Mouse (Mus musculus): ENCODE results near the gene Lrrc2. TPM values are rescaled to one million over a fixed set of nuclear protein-coding genes. Genes with fewer than 3 reads are reported as not detected.

Lrrc2 gene
- polyA plus RNA-seq, 1 experiment from 2014 or later: 0.05 TPM

DNA sequence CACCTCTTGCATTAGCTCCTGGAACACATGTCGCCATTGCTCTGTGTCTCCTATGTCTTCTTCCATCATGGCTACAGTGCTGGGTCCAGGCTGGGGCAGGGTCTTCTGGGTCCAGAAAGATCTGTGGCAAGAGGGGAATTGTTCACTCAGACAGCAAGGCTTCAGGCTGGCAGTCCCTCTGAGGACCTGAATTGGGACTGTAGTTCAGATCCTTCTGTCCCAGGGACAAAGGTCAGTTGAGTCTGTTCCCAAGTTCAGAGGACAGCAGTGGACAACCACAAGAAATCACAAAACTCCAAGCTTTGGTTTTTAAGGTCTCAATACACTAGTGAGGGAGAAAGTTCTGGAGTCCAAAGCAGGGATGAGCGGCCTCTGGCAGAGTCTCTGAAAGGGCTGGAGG, 38.2 kb downstream of the Lrrc2 start:
- no peaks in the 10 kb centered on the region for H3K4me1 ChIP-seq (replicated peaks)
- H3K27ac ChIP-seq: no peak overlapping the region
- no peak overlapping the region for H3K9ac ChIP-seq (replicated peaks)
- H3K4me3 ChIP-seq (replicated peaks): no peak overlapping the region
- H3K36me3 ChIP-seq: no peaks in the 10 kb centered on the region
- 91% methylated on average over 2 of the region's 2 CpGs for WGBS
- no peaks in the 10 kb centered on the region for H3K9me3 ChIP-seq
- no peak overlapping the region for H3K4me2 ChIP-seq
- no peak for ATAC-seq (ENCODE audit: insufficient number of reproducible peaks, insufficient read depth, low FRiP score, low TSS enrichment, low read depth)
- no peaks in the 10 kb centered on the region for H3K27me3 ChIP-seq

GRCm38 (mm10) chr9:110990204-110990603, 38.9 kb downstream of the Lrrc2 start, which contains the start of gene Rtp3:
Gene Rtp3 (minus strand): TSS chr9:110990583.
- H3K27ac ChIP-seq: no peak within 1 kb of the TSS
- 72% methylated on average over 6 of the region's 6 CpGs for WGBS
- no peaks in the 10 kb centered on the region for H3K4me1 ChIP-seq (replicated peaks)
- H3K9me3 ChIP-seq: no peaks in the 10 kb centered on the region
- no peaks in the 10 kb centered on the region for H3K27me3 ChIP-seq
- no peak for ATAC-seq (ENCODE audit: insufficient number of reproducible peaks, insufficient read depth, low FRiP score, low TSS enrichment, low read depth)
- H3K4me2 ChIP-seq: no peak within 1 kb of the TSS
- no peak within 1 kb of the TSS for H3K4me3 ChIP-seq (replicated peaks)
- H3K36me3 ChIP-seq: no peaks in the 10 kb centered on the region
- H3K9ac ChIP-seq (replicated peaks): no peak within 1 kb of the TSS

DNA sequence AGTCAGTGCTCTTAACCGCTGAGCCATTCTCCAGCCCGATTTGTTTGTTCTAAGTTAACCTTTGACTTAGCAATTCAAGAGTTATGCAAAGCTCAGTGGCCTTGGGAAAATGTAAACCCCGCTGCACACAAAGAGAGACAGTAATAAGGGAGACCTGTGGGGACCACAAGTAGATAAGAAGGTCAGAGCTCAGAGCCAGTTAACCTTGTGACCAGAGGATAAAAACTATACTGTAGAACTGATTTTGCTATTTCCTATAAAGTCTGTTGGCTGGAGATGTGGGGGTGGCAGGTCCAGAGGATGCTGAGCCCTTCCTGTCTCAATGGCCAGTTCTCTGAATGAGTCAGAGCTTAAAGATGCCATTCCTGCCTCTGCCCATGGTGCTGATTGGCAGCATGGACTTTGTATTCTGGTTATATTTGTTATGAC, 42.0 kb downstream of the Lrrc2 start:
- Histone ChIP-seq H3K9ac (replicated peaks) (no peak overlapping the region), H3K4me2 (no peak overlapping the region), H3K4me3 (replicated peaks) (no peak overlapping the region), H3K27ac (no peak overlapping the region), H3K27me3 (no peaks in the 10 kb centered on the region), H3K4me1 (replicated peaks) (no peaks in the 10 kb centered on the region), H3K36me3 (no peaks in the 10 kb centered on the region), H3K9me3 (no peaks in the 10 kb centered on the region)
- 60% methylated on average over 3 of the region's 3 CpGs for WGBS
- no peak for ATAC-seq (ENCODE audit: insufficient number of reproducible peaks, insufficient read depth, low FRiP score, low TSS enrichment, low read depth)

- WGBS: 9% methylated on average over 13 of the region's 13 CpGs
- H3K27me3 ChIP-seq: no peaks in the 10 kb centered on the region
- H3K4me1 ChIP-seq (replicated peaks): no peaks in the 10 kb centered on the region
- no peaks in the 10 kb centered on the region for H3K36me3 ChIP-seq
- no peak overlapping the region for H3K9ac ChIP-seq (replicated peaks)
- peak overlapping the region; percentile 54 for H3K4me2 ChIP-seq
- no peaks in the 10 kb centered on the region for H3K9me3 ChIP-seq
- peak overlapping the region; percentile 38 for H3K4me3 ChIP-seq (replicated peaks)
- no peak overlapping the region for H3K27ac ChIP-seq
- peak; percentile 82; the same call in 1 of the 2 replicates for ATAC-seq (ENCODE audit: insufficient number of reproducible peaks, insufficient read depth, low FRiP score, low TSS enrichment, low read depth)
Observed at GRCm38 (mm10) chr9:110994716-110995172, 43.4 kb downstream of the Lrrc2 start.

DNA sequence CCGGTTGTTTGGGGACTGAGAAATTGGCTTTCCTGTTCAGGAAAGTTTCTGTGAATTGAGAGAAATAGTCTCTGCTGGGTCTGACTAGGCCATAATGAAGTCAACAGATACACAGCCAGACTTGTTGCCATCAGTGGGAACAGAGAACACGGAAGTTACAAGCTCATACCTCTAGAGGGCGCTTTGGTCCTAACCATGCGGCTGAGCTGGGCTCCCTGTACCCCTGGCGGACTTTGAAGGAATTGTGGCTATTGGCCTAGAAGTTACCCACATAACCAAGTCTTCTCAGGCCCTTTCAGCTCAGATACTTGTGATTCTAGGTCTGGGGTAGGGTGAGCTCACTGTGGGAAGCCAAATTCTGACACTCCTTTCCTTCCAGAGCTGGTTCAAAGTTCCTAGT, 45.9 kb downstream of the Lrrc2 start:
- Histone ChIP-seq H3K4me1 (replicated peaks) (no peaks in the 10 kb centered on the region), H3K36me3 (no peaks in the 10 kb centered on the region), H3K27ac (no peak overlapping the region), H3K27me3 (no peaks in the 10 kb centered on the region), H3K4me2 (no peak overlapping the region), H3K4me3 (replicated peaks) (no peak overlapping the region), H3K9me3 (no peaks in the 10 kb centered on the region), H3K9ac (replicated peaks) (no peak overlapping the region)
- WGBS: 3% methylated on average over 5 of the region's 5 CpGs
- ATAC-seq (ENCODE audit: insufficient number of reproducible peaks, insufficient read depth, low FRiP score, low TSS enrichment, low read depth): no peak

GRCm38 (mm10) chr9:110999056-110999455, 47.7 kb downstream of the Lrrc2 start:
- WGBS: 90% methylated on average over 2 of the region's 2 CpGs
- no peak for ATAC-seq (ENCODE audit: insufficient number of reproducible peaks, insufficient read depth, low FRiP score, low TSS enrichment, low read depth)

DNA sequence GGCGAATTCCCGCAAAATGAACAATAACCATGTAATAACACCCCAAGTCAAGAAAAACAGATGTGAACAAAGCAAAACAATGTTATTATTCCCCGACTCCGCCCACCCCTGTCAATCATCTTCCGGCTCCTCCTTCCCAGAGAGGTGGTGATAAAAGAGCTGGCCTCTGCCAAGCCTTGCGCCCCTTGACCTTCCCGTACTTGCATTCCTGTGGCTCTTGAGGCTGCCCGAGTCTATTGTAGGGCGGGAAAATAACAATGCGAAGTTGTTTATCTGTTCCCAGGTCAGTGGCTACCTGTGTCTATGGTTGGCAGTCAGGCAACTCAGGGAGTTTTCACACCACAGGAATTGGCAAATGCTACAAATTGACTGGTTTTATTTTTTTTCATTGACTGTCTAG, 48.5 kb downstream of the Lrrc2 start:
- 76% methylated on average over 10 of the region's 10 CpGs for WGBS
- 0 out of 2 replicates have a peak, but pooled peaks cover under 1% of the 10 kb centered on the region for H3K9me3 ChIP-seq

More at GRCm38 (mm10) chr9:110999056-110999455, 47.7 kb downstream of the Lrrc2 start:
- Histone ChIP-seq H3K27me3 (no peaks in the 10 kb centered on the region), H3K9ac (replicated peaks) (no peak overlapping the region), H3K36me3 (no peaks in the 10 kb centered on the region), H3K9me3 (no peaks in the 10 kb centered on the region), H3K27ac (no peak overlapping the region), H3K4me3 (replicated peaks) (no peak overlapping the region), H3K4me1 (replicated peaks) (no peaks in the 10 kb centered on the region), H3K4me2 (no peak overlapping the region)

DNA sequence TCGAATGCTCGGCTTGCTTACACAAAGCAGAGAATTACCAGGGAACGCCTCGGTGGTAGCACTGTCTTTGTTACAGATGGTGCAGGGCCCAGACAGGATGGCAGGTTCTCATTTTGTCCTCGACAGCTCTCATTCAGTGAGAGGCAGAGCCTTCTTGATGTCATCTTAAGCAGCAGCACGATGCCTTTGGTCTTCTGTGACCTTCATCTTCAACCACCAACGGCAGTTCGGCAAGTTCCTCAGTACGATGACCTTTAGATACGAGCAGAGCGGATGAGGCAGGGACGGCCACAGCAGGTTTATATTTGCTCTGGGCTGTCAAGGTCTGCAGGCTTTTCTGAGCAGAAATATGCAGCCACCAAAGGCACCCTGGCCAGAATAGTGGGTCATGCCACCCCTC, 50.3 kb downstream of the Lrrc2 start:
- 87% methylated on average over 12 of the region's 12 CpGs for WGBS

More for the DNA sequence above, 48.5 kb downstream of the Lrrc2 start:
- Histone ChIP-seq H3K27ac (no peak overlapping the region), H3K27me3 (no peaks in the 10 kb centered on the region), H3K9ac (replicated peaks) (no peak overlapping the region), H3K4me1 (replicated peaks) (no peaks in the 10 kb centered on the region), H3K36me3 (no peaks in the 10 kb centered on the region), H3K4me2 (no peak overlapping the region), H3K4me3 (replicated peaks) (no peak overlapping the region)
- ATAC-seq (ENCODE audit: insufficient number of reproducible peaks, insufficient read depth, low FRiP score, low TSS enrichment, low read depth): no peak

DNA sequence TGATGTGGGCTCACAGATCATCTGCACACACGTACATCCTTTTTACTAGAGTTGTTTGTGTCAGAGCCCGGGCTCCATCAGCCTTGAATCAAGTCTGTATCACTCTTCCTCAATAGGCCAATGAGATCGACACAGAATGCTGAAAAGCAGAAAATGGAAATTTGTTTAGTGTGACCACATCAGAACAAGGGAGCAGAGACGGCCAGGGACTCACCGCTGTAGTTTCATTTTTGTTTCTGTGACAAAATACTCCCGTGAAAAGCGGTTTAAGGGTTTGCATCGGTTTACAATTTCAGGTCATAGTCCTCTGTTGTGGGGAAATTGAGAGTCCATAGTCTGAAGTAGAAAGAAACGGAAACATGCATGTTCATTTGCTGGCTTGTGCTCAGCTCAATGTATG, 51.9 kb downstream of the Lrrc2 start:
- H3K27me3 ChIP-seq: no peaks in the 10 kb centered on the region
- no peak overlapping the region for H3K9ac ChIP-seq (replicated peaks)
- no peaks in the 10 kb centered on the region for H3K4me1 ChIP-seq (replicated peaks)
- no peak overlapping the region for H3K27ac ChIP-seq
- 89% methylated on average over 9 of the region's 9 CpGs for WGBS
- H3K4me3 ChIP-seq (replicated peaks): no peak overlapping the region
- H3K4me2 ChIP-seq: no peak overlapping the region
- ATAC-seq (ENCODE audit: insufficient number of reproducible peaks, insufficient read depth, low FRiP score, low TSS enrichment, low read depth): no peak
- no peaks in the 10 kb centered on the region for H3K36me3 ChIP-seq
- H3K9me3 ChIP-seq: 0 out of 2 replicates have a peak, but pooled peaks cover 3% of the 10 kb centered on the region

More for the DNA sequence above, 50.3 kb downstream of the Lrrc2 start:
- H3K9me3 ChIP-seq: 0 out of 2 replicates have a peak, but pooled peaks cover 3% of the 10 kb centered on the region
- H3K4me3 ChIP-seq (replicated peaks): no peak overlapping the region
- no peak for ATAC-seq (ENCODE audit: insufficient number of reproducible peaks, insufficient read depth, low FRiP score, low TSS enrichment, low read depth)
- no peaks in the 10 kb centered on the region for H3K36me3 ChIP-seq
- H3K9ac ChIP-seq (replicated peaks): no peak overlapping the region
- no peak overlapping the region for H3K4me2 ChIP-seq
- no peaks in the 10 kb centered on the region for H3K4me1 ChIP-seq (replicated peaks)
- H3K27me3 ChIP-seq: no peaks in the 10 kb centered on the region
- H3K27ac ChIP-seq: no peak overlapping the region

DNA sequence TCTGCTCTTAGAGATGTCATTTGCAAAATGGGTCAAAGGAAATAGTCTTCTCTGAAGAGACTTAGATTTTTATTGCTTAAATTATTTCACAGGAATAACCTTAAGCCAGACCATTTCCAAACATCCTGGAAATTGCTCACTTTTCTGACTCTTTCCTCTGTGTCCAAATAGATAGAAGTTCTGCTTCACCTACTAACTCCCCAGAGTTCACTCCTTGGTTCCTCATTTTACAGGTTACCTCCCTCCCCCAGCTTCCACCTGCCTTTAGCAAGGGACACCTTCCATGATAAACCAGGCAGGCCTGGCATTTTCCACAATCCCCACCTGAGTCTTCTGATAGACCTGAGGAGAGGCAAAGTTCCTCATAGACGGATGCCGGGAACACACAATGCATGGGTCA, 55.2 kb downstream of the Lrrc2 start:
- Histone ChIP-seq H3K27ac (no peak overlapping the region), H3K27me3 (no peaks in the 10 kb centered on the region), H3K36me3 (no peaks in the 10 kb centered on the region), H3K9ac (replicated peaks) (no peak overlapping the region), H3K4me2 (no peak overlapping the region), H3K9me3 (0 out of 2 replicates have a peak, but pooled peaks cover 3% of the 10 kb centered on the region), H3K4me3 (replicated peaks) (no peak overlapping the region), H3K4me1 (replicated peaks) (no peaks in the 10 kb centered on the region)
- WGBS: 95% methylated on average over 2 of the region's 2 CpGs
- ATAC-seq (ENCODE audit: insufficient number of reproducible peaks, insufficient read depth, low FRiP score, low TSS enrichment, low read depth): no peak

DNA sequence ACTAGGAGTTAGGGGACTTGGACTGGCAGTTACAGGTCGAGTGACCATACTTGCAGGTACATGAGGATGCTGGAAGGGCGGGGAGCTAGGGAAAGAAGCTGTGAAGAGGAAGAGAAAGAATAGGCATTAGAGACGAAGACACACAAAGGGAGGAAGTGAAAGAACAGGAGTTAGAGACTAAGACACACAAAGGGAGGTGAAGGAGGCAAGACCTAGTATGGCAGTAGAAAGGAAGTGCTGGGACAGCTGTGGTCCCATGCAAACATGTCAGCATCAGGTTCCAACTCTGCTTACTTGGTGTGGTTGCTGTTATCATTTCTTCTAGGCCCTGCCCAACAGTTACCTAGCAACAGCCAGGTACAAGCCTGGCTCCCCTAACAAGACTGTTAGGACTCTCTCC, 58.4 kb downstream of the Lrrc2 start:
- H3K9ac ChIP-seq (replicated peaks): no peak overlapping the region
- H3K36me3 ChIP-seq: no peaks in the 10 kb centered on the region
- H3K27ac ChIP-seq: no peak overlapping the region
- no peak overlapping the region for H3K4me3 ChIP-seq (replicated peaks)
- 70% methylated on average over 3 of the region's 3 CpGs for WGBS
- H3K9me3 ChIP-seq: 0 out of 2 replicates have a peak, but pooled peaks cover 3% of the 10 kb centered on the region
- ATAC-seq (ENCODE audit: insufficient number of reproducible peaks, insufficient read depth, low FRiP score, low TSS enrichment, low read depth): no peak
- H3K27me3 ChIP-seq: no peaks in the 10 kb centered on the region
- H3K4me2 ChIP-seq: no peak overlapping the region
- 0 out of 2 replicates have a peak, but pooled peaks cover 4% of the 10 kb centered on the region for H3K4me1 ChIP-seq (replicated peaks)

- ATAC-seq (ENCODE audit: insufficient number of reproducible peaks, insufficient read depth, low FRiP score, low TSS enrichment, low read depth): no peak
- Histone ChIP-seq H3K9ac (replicated peaks) (no peak overlapping the region), H3K36me3 (no peaks in the 10 kb centered on the region), H3K4me3 (replicated peaks) (no peak overlapping the region), H3K27ac (no peak overlapping the region), H3K9me3 (no peaks in the 10 kb centered on the region), H3K4me2 (no peak overlapping the region), H3K27me3 (no peaks in the 10 kb centered on the region), H3K4me1 (replicated peaks) (0 out of 2 replicates have a peak, but pooled peaks cover 4% of the 10 kb centered on the region)
- 84% methylated on average over 9 of the region's 9 CpGs for WGBS
Observed at GRCm38 (mm10) chr9:111011550-111011949, 60.2 kb downstream of the Lrrc2 start.

All from limb, embryonic 12.5 days (tissue).